In genomic region chr4:128806827-128807179, GRCm38 (mm10) we compare ENCODE assay signal across 8 mouse cellular contexts. TPM values are rescaled to one million over a fixed set of nuclear protein-coding genes. Genes with fewer than 3 reads are reported as not detected.
DNase-seq lines count a peak whose midpoint lies in the region; ATAC-seq lines count a peak whose summit lies in the region.

No protein-coding gene starts in this region.

- no peaks in the 10 kb centered on the region for H3K27me3 ChIP-seq in embryonic facial prominence, embryonic 14.5 days (replicated peaks; ENCODE audit: control insufficient read depth, insufficient read depth, low read length)
- no peaks in the 10 kb centered on the region for H3K27me3 ChIP-seq in heart, embryonic 11.5 days (ENCODE audit: control insufficient read depth, insufficient read depth, low read length)
- no peaks in the 10 kb centered on the region for H3K27me3 ChIP-seq in kidney, embryonic 15.5 days

- H3K27ac ChIP-seq in embryonic facial prominence, embryonic 14.5 days (replicated peaks; ENCODE audit: low read depth, low read length), result peak overlapping the region; percentile 97
- peak overlapping the region; percentile 96 for H3K27ac ChIP-seq in heart, embryonic 11.5 days (ENCODE audit: low read depth, low read length)
- H3K27ac ChIP-seq in kidney, embryonic 15.5 days, result peak overlapping the region; percentile 99

- no peaks in the 10 kb centered on the region for H3K9me3 ChIP-seq in embryonic facial prominence, embryonic 14.5 days (ENCODE audit: control insufficient read depth, low read length)
- no peaks in the 10 kb centered on the region for H3K9me3 ChIP-seq in heart, embryonic 11.5 days (replicated peaks; ENCODE audit: control insufficient read depth, low read length)
- no peaks in the 10 kb centered on the region for H3K9me3 ChIP-seq in kidney, embryonic 15.5 days (replicated peaks)

- H3K4me3 ChIP-seq in embryonic facial prominence, embryonic 14.5 days (ENCODE audit: low read depth, low read length), result peak overlapping the region; percentile 77
- H3K4me3 ChIP-seq in heart, embryonic 11.5 days (ENCODE audit: low read depth, low read length), result peak overlapping the region; percentile 81
- peak overlapping the region; percentile 79 for H3K4me3 ChIP-seq in kidney, embryonic 15.5 days (replicated peaks)

- peak overlapping the region; percentile 96 for H3K9ac ChIP-seq in embryonic facial prominence, embryonic 14.5 days (ENCODE audit: low read depth, low read length)
- peak overlapping the region; percentile 95 for H3K9ac ChIP-seq in heart, embryonic 11.5 days (ENCODE audit: low read depth, low read length)
- peak overlapping the region; percentile 96 for H3K9ac ChIP-seq in kidney, embryonic 15.5 days

- peak; percentile 51 for ATAC-seq in embryonic facial prominence, embryonic 14.5 days (ENCODE audit: low read depth)
- ATAC-seq in heart, embryonic 11.5 days (replicated peaks; ENCODE audit: insufficient number of reproducible peaks, low FRiP score, low TSS enrichment), result peak; percentile 51
- ATAC-seq in kidney, embryonic 15.5 days (replicated peaks; ENCODE audit: low FRiP score), result peak; percentile 54

- H3K36me3 ChIP-seq in embryonic facial prominence, embryonic 14.5 days (ENCODE audit: control insufficient read depth, insufficient read depth, low read length), result no peaks in the 10 kb centered on the region
- H3K36me3 ChIP-seq in heart, embryonic 11.5 days (ENCODE audit: control insufficient read depth, insufficient read depth, low read length), result no peaks in the 10 kb centered on the region
- no peaks in the 10 kb centered on the region for H3K36me3 ChIP-seq in kidney, embryonic 15.5 days

- DNase-seq in ES-CJ7 (ENCODE audit: low read depth, low spot score), result peak; percentile 69
- peak; percentile 80 for DNase-seq in adrenal gland, postnatal 25 days
- DNase-seq in embryonic facial prominence, embryonic 14.5 days (ENCODE audit: low spot score), result peak; percentile 87
- peak; percentile 78 for DNase-seq in lung, postnatal 36 days
- DNase-seq in skeletal muscle tissue, adult 2 months (ENCODE audit: low read depth, low spot score), result peak; percentile 54
- no peak for DNase-seq in frontal cortex, postnatal 14 days (ENCODE audit: low spot score in 2 of 2)

- 0% methylated on average over 10 of the region's 15 CpGs for WGBS in embryonic facial prominence, embryonic 14.5 days
- under 1% methylated on average over 15 of the region's 15 CpGs for WGBS in heart, embryonic 11.5 days (ENCODE audit: insufficient replicate concordance)
- under 1% methylated on average over 15 of the region's 15 CpGs for WGBS in kidney, embryonic 15.5 days

- peaks cover 29% of the 10 kb centered on the region for H3K4me1 ChIP-seq in embryonic facial prominence, embryonic 14.5 days (ENCODE audit: control insufficient read depth, insufficient read depth, low read length)
- H3K4me1 ChIP-seq in heart, embryonic 11.5 days (ENCODE audit: control insufficient read depth, insufficient read depth, low read length), result peaks cover 32% of the 10 kb centered on the region
- peaks cover 46% of the 10 kb centered on the region for H3K4me1 ChIP-seq in kidney, embryonic 15.5 days

- H3K4me2 ChIP-seq in embryonic facial prominence, embryonic 14.5 days (ENCODE audit: low read depth, low read length), result peak overlapping the region; percentile 83
- peak overlapping the region; percentile 92 for H3K4me2 ChIP-seq in heart, embryonic 11.5 days
- H3K4me2 ChIP-seq in kidney, embryonic 15.5 days, result peak overlapping the region; percentile 94

RNA-seq across cellular contexts. Expression of gene Zfp362, which starts 1.0 kb away (rescaled TPM):
- total RNA-seq in adrenal gland, postnatal 25 days (2021), result 30.3 and 38.6 TPM in 2 replicates
- polyA plus RNA-seq in embryonic facial prominence, embryonic 14.5 days (2014; fragmentation: Nextera tagmentation; extraction: Ambion mirVana), result 28.6 and 34.0 TPM in 2 replicates
- 21.0 and 21.3 TPM in 2 replicates for polyA plus RNA-seq in heart, embryonic 11.5 days (2014; fragmentation: Nextera tagmentation; extraction: Ambion mirVana)
- 37.5 and 43.8 TPM in 2 replicates for polyA plus RNA-seq in kidney, embryonic 15.5 days (2015; fragmentation: Nextera tagmentation; extraction: Ambion mirVana)

RNA-seq across cellular contexts. Expression of gene A3galt2, which starts 51.6 kb away (rescaled TPM):
- total RNA-seq in adrenal gland, postnatal 25 days (2021), result 0.27 TPM in 1 of 2 replicates, not detected in the other
- 0.13 TPM in 2 replicates for polyA plus RNA-seq in embryonic facial prominence, embryonic 14.5 days (2014; fragmentation: Nextera tagmentation; extraction: Ambion mirVana)
- polyA plus RNA-seq in heart, embryonic 11.5 days (2014; fragmentation: Nextera tagmentation; extraction: Ambion mirVana), result 0.11 and 0.20 TPM in 2 replicates
- 0.22 and 0.28 TPM in 2 replicates for polyA plus RNA-seq in kidney, embryonic 15.5 days (2015; fragmentation: Nextera tagmentation; extraction: Ambion mirVana)

Comparison
In these comparisons a context has a peak if more than half of its experiments do, and no peak if none do; other contexts are left out.
1. DNase-seq: peak in ES-CJ7 (single experiment), adrenal gland, postnatal 25 days (single experiment), embryonic facial prominence, embryonic 14.5 days (single experiment), lung, postnatal 36 days (single experiment) and skeletal muscle tissue, adult 2 months (single experiment); none in frontal cortex, postnatal 14 days (0 of 2).
2. Peak in every context shown above with its lines, with median percentiles within 50 percentile points of each other: ATAC-seq, H3K27ac ChIP-seq, H3K4me2 ChIP-seq, H3K4me3 ChIP-seq and H3K9ac ChIP-seq.